In genomic region chr8:28559881-28560280, GRCm38 (mm10) we compare ENCODE assay signal across 11 mouse cellular contexts.
DNase-seq lines count a peak whose midpoint lies in the region; ATAC-seq lines count a peak whose summit lies in the region.
"Had no signal": no experiment of that assay in that cellular context is flagged by ENCODE, and none has a peak within 500 bp of the region (broad histone marks: within the 10 kb centered on the region; RNA-seq: fewer than 3 reads in every experiment).

No protein-coding gene starts in this region.

- 49% methylated on average over 9 of the region's 9 CpGs for whole genome bisulfite sequencing in heart, embryonic 16.5 days
- 48% methylated on average over 9 of the region's 9 CpGs for WGBS in embryonic facial prominence, embryonic 12.5 days
- WGBS in limb, embryonic 13.5 days, result 33% methylated on average over 9 of the region's 9 CpGs
- WGBS in hindbrain, embryonic 10.5 days, result 77% methylated on average over 9 of the region's 9 CpGs

- H3K27me3 ChIP-seq in heart, embryonic 16.5 days (ENCODE audit: control insufficient read depth, insufficient read depth, low read length), result no peaks in the 10 kb centered on the region
- no peaks in the 10 kb centered on the region for H3K27me3 ChIP-seq in embryonic facial prominence, embryonic 12.5 days
- H3K27me3 ChIP-seq in limb, embryonic 13.5 days, result no peaks in the 10 kb centered on the region
- no peaks in the 10 kb centered on the region for H3K27me3 ChIP-seq in hindbrain, embryonic 10.5 days (ENCODE audit: insufficient read depth, poor library complexity, severe bottlenecking)
- H3K27me3 ChIP-seq: heart, embryonic 12.5 days; liver, embryonic 13.5 days; neural tube, embryonic 12.5 days had no signal

- no peak overlapping the region for H3K27ac ChIP-seq in heart, embryonic 16.5 days (ENCODE audit: low read length)
- no peak overlapping the region for H3K27ac ChIP-seq in embryonic facial prominence, embryonic 12.5 days
- H3K27ac ChIP-seq in limb, embryonic 13.5 days, result no peak overlapping the region
- H3K27ac ChIP-seq in hindbrain, embryonic 10.5 days, result no peak overlapping the region
- H3K27ac ChIP-seq: liver, embryonic 13.5 days; neural tube, embryonic 12.5 days had no signal

- no peaks in the 10 kb centered on the region for H3K36me3 ChIP-seq in heart, embryonic 16.5 days (ENCODE audit: control insufficient read depth, insufficient read depth)
- no peaks in the 10 kb centered on the region for H3K36me3 ChIP-seq in embryonic facial prominence, embryonic 12.5 days
- H3K36me3 ChIP-seq in limb, embryonic 13.5 days, result no peaks in the 10 kb centered on the region
- no peaks in the 10 kb centered on the region for H3K36me3 ChIP-seq in hindbrain, embryonic 10.5 days
- H3K36me3 ChIP-seq: heart, embryonic 12.5 days; liver, embryonic 13.5 days; neural tube, embryonic 12.5 days had no signal

- no peaks in the 10 kb centered on the region for H3K9me3 ChIP-seq in heart, embryonic 16.5 days (replicated peaks; ENCODE audit: control insufficient read depth, low read length)
- no peaks in the 10 kb centered on the region for H3K9me3 ChIP-seq in embryonic facial prominence, embryonic 12.5 days
- no peaks in the 10 kb centered on the region for H3K9me3 ChIP-seq in limb, embryonic 13.5 days
- H3K9me3 ChIP-seq in hindbrain, embryonic 10.5 days, result no peaks in the 10 kb centered on the region
- H3K9me3 ChIP-seq: heart, embryonic 12.5 days; liver, embryonic 13.5 days; neural tube, embryonic 12.5 days had no signal

- H3K9ac ChIP-seq in heart, embryonic 16.5 days (ENCODE audit: low read length), result no peak overlapping the region
- H3K9ac ChIP-seq in embryonic facial prominence, embryonic 12.5 days, result no peak overlapping the region
- H3K9ac ChIP-seq in limb, embryonic 13.5 days, result no peak overlapping the region
- H3K9ac ChIP-seq: heart, embryonic 12.5 days; liver, embryonic 13.5 days; neural tube, embryonic 12.5 days had no signal

- no peaks in the 10 kb centered on the region for H3K4me1 ChIP-seq in heart, embryonic 16.5 days (ENCODE audit: control insufficient read depth, insufficient read depth, low read length)
- no peaks in the 10 kb centered on the region; the same call in 1 of the 2 replicates for H3K4me1 ChIP-seq in embryonic facial prominence, embryonic 12.5 days
- H3K4me1 ChIP-seq in limb, embryonic 13.5 days, result peaks cover 3% of the 10 kb centered on the region; the same call in 1 of the 2 replicates
- H3K4me1 ChIP-seq in hindbrain, embryonic 10.5 days (replicated peaks), result no peaks in the 10 kb centered on the region
- H3K4me1 ChIP-seq: heart, embryonic 12.5 days; liver, embryonic 13.5 days; neural tube, embryonic 12.5 days had no signal

- H3K4me3 ChIP-seq in heart, embryonic 16.5 days (ENCODE audit: low read length), result no peak overlapping the region
- no peak overlapping the region for H3K4me3 ChIP-seq in embryonic facial prominence, embryonic 12.5 days
- no peak overlapping the region for H3K4me3 ChIP-seq in limb, embryonic 13.5 days
- H3K4me3 ChIP-seq in hindbrain, embryonic 10.5 days, result no peak overlapping the region
- H3K4me3 ChIP-seq: heart, embryonic 12.5 days; liver, embryonic 13.5 days; neural tube, embryonic 12.5 days had no signal

- H3K4me2 ChIP-seq in heart, embryonic 16.5 days (ENCODE audit: low read depth, low read length), result 0 out of 2 replicates have a peak overlapping the region, but pooled peaks have one; percentile 3
- 0 out of 2 replicates have a peak overlapping the region, but pooled peaks have one; percentile 15 for H3K4me2 ChIP-seq in embryonic facial prominence, embryonic 12.5 days (replicated peaks)
- H3K4me2 ChIP-seq in limb, embryonic 13.5 days (replicated peaks), result peak overlapping the region; percentile 41
- H3K4me2 ChIP-seq: heart, embryonic 12.5 days; liver, embryonic 13.5 days; neural tube, embryonic 12.5 days had no signal

- DNase-seq in heart, adult 8-10 months (ENCODE audit: low spot score), result no peak
- DNase-seq in layer of hippocampus, adult 9-11 months, result peak; percentile 6
- no peak for DNase-seq in layer of hippocampus, adult 8-10 months (ENCODE audit: low spot score in 2 of 2)
- DNase-seq in spleen, postnatal 10 days (ENCODE audit: low spot score in 2 of 2), result no peak
- DNase-seq in hindbrain, embryonic 10.5 days (ENCODE audit: low spot score), result no peak
- DNase-seq: liver, embryonic 13.5 days had no signal

- no peak for ATAC-seq in heart, embryonic 16.5 days (replicated peaks; ENCODE audit: extremely low read depth, insufficient read depth, low FRiP score)
- ATAC-seq in embryonic facial prominence, embryonic 12.5 days (ENCODE audit: insufficient number of reproducible peaks, insufficient read depth, low FRiP score, low TSS enrichment), result no peak
- peak; percentile 73; the same call in 1 of the 2 replicates for ATAC-seq in limb, embryonic 13.5 days (ENCODE audit: low FRiP score, low read depth)
